In the genomic region with DNA sequence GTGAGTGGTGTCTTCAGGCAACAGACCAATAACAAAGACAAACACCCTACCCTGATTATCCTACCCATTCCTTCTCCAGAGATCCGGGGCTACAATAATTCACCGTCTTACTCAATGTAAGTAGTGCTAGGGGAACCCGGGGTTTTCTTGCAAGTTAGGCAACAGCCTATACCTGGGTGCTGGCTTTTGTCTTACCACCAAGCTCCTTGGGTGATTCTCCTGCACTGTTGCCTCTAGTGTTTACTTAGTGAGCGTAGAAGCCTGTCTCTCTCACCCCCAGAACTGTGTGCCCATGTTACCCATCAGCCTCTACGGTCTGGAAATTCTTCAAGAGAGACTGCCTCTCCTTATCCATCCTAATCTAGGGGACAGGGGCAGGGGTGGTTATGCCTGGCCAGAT, we compare ENCODE assay signal across 7 mouse cellular contexts. TPM values are rescaled to one million over a fixed set of nuclear protein-coding genes. Genes with fewer than 3 reads are reported as not detected.
DNase-seq lines count a peak whose midpoint lies in the region; ATAC-seq and TF ChIP-seq lines count a peak whose summit lies in the region.

No protein-coding gene starts in this region.

- peak overlapping the region; percentile 40 for H3K4me3 ChIP-seq in lung, embryonic 14.5 days (ENCODE audit: low read depth, low read length)
- H3K4me3 ChIP-seq in embryonic facial prominence, embryonic 13.5 days = peak overlapping the region; percentile 45
- peak overlapping the region; percentile 35 for H3K4me3 ChIP-seq in intestine, embryonic 14.5 days (ENCODE audit: low read depth, low read length)
- no peak overlapping the region for H3K4me3 ChIP-seq in neural tube, embryonic 12.5 days

- no peak overlapping the region for H3K27ac ChIP-seq in lung, embryonic 14.5 days (ENCODE audit: low read depth)
- H3K27ac ChIP-seq in embryonic facial prominence, embryonic 13.5 days = 0 out of 2 replicates have a peak overlapping the region, but pooled peaks have one; percentile 33
- peak overlapping the region; percentile 44; the same call in 1 of the 2 replicates for H3K27ac ChIP-seq in intestine, embryonic 14.5 days (ENCODE audit: low read depth)
- H3K27ac ChIP-seq in neural tube, embryonic 12.5 days = no peak overlapping the region

- no peaks in the 10 kb centered on the region for H3K27me3 ChIP-seq in lung, embryonic 14.5 days (ENCODE audit: insufficient read depth, low read length)
- no peaks in the 10 kb centered on the region for H3K27me3 ChIP-seq in embryonic facial prominence, embryonic 13.5 days
- H3K27me3 ChIP-seq in intestine, embryonic 14.5 days (replicated peaks; ENCODE audit: control insufficient read depth, insufficient read depth, low read length) = no peaks in the 10 kb centered on the region
- no peaks in the 10 kb centered on the region for H3K27me3 ChIP-seq in neural tube, embryonic 12.5 days (replicated peaks)

- no peaks in the 10 kb centered on the region for H3K9me3 ChIP-seq in lung, embryonic 14.5 days (ENCODE audit: low read depth, low read length)
- H3K9me3 ChIP-seq in embryonic facial prominence, embryonic 13.5 days = no peaks in the 10 kb centered on the region
- H3K9me3 ChIP-seq in intestine, embryonic 14.5 days (ENCODE audit: control insufficient read depth, low read length) = no peaks in the 10 kb centered on the region
- H3K9me3 ChIP-seq in neural tube, embryonic 12.5 days = no peaks in the 10 kb centered on the region

- DNase-seq in lung, embryonic 14.5 days = peak; percentile 24
- DNase-seq in lung, adult 18-20 months = no peak
- DNase-seq in intestine, embryonic 14.5 days (ENCODE audit: low spot score) = no peak
- DNase-seq in layer of hippocampus, postnatal 25 days (ENCODE audit: extremely low spot score in 1 of 2, low spot score in 1 of 2) = no peak
- DNase-seq in c-Kit-positive CD71-positive TER-119-positive erythroid progenitor cells, embryonic 14.5 days (ENCODE audit: low spot score) = no peak

- peak overlapping the region; percentile 78 for H3K4me2 ChIP-seq in lung, embryonic 14.5 days
- peak overlapping the region; percentile 72 for H3K4me2 ChIP-seq in embryonic facial prominence, embryonic 13.5 days
- peak overlapping the region; percentile 53 for H3K4me2 ChIP-seq in intestine, embryonic 14.5 days (ENCODE audit: low read length)
- peak overlapping the region; percentile 66 for H3K4me2 ChIP-seq in neural tube, embryonic 12.5 days (replicated peaks)

- TF ChIP-seq CTCF in lung, embryonic 14.5 days (IDR thresholded peaks at IDR 0.05; ENCODE audit: low read depth) = no peak

- WGBS in lung, embryonic 14.5 days = 48% methylated on average over 5 of the region's 5 CpGs
- 69% methylated on average over 5 of the region's 5 CpGs for WGBS in embryonic facial prominence, embryonic 13.5 days
- 50% methylated on average over 5 of the region's 5 CpGs for WGBS in intestine, embryonic 14.5 days
- 71% methylated on average over 5 of the region's 5 CpGs for WGBS in neural tube, embryonic 12.5 days

- H3K36me3 ChIP-seq in lung, embryonic 14.5 days (ENCODE audit: insufficient read depth) = peaks cover 8% of the 10 kb centered on the region; the same call in 1 of the 2 replicates
- H3K36me3 ChIP-seq in embryonic facial prominence, embryonic 13.5 days = peaks cover 14% of the 10 kb centered on the region
- peaks cover 11% of the 10 kb centered on the region; the same call in 1 of the 2 replicates for H3K36me3 ChIP-seq in intestine, embryonic 14.5 days (ENCODE audit: control insufficient read depth, insufficient read depth, low read length)
- peaks cover under 1% of the 10 kb centered on the region; the same call in 1 of the 2 replicates for H3K36me3 ChIP-seq in neural tube, embryonic 12.5 days

- H3K4me1 ChIP-seq in lung, embryonic 14.5 days (ENCODE audit: insufficient read depth) = peaks cover 12% of the 10 kb centered on the region
- H3K4me1 ChIP-seq in embryonic facial prominence, embryonic 13.5 days = peaks cover 47% of the 10 kb centered on the region
- peaks cover 39% of the 10 kb centered on the region for H3K4me1 ChIP-seq in intestine, embryonic 14.5 days (replicated peaks; ENCODE audit: control insufficient read depth, insufficient read depth, low read length)
- H3K4me1 ChIP-seq in neural tube, embryonic 12.5 days = peaks cover 18% of the 10 kb centered on the region

- H3K9ac ChIP-seq in lung, embryonic 14.5 days = peak overlapping the region; percentile 57
- H3K9ac ChIP-seq in embryonic facial prominence, embryonic 13.5 days = peak overlapping the region; percentile 75
- H3K9ac ChIP-seq in intestine, embryonic 14.5 days (ENCODE audit: low read length) = peak overlapping the region; percentile 46; the same call in 1 of the 2 replicates
- H3K9ac ChIP-seq in neural tube, embryonic 12.5 days = no peak overlapping the region

- no peak for ATAC-seq in lung, embryonic 14.5 days (ENCODE audit: insufficient read depth)
- ATAC-seq in embryonic facial prominence, embryonic 13.5 days (ENCODE audit: insufficient number of reproducible peaks, insufficient read depth, low FRiP score, low TSS enrichment, low read depth) = no peak
- no peak for ATAC-seq in intestine, embryonic 14.5 days (replicated peaks; ENCODE audit: low FRiP score, low TSS enrichment, low read depth)
- no peak for ATAC-seq in neural tube, embryonic 12.5 days (ENCODE audit: low FRiP score, low read depth)

RNA-seq across cellular contexts. Expression of gene Ccnd3, which starts 0.6 kb away (rescaled TPM):
- polyA plus RNA-seq in lung, embryonic 14.5 days (2014; fragmentation: Nextera tagmentation; extraction: Ambion mirVana) = 289 and 308 TPM in 2 replicates
- polyA plus RNA-seq in embryonic facial prominence, embryonic 13.5 days (2015; fragmentation: Nextera tagmentation; extraction: Ambion mirVana) = 359 and 377 TPM in 2 replicates
- polyA plus RNA-seq in intestine, embryonic 14.5 days (2014; fragmentation: Nextera tagmentation; extraction: Ambion mirVana) = 450 and 457 TPM in 2 replicates
- polyA plus RNA-seq in neural tube, embryonic 12.5 days (2016; fragmentation: Nextera tagmentation; extraction: Ambion mirVana) = 146 and 152 TPM in 2 replicates
- total RNA-seq in layer of hippocampus, postnatal 25 days (2021) = 10 to 100 TPM; 30.2 to 39.9 TPM

RNA-seq across cellular contexts. Expression of gene Taf8, which starts 2.1 kb away (rescaled TPM):
- polyA plus RNA-seq in lung, embryonic 14.5 days (2014; fragmentation: Nextera tagmentation; extraction: Ambion mirVana) = 22.1 and 26.8 TPM in 2 replicates
- 34.1 and 38.1 TPM in 2 replicates for polyA plus RNA-seq in embryonic facial prominence, embryonic 13.5 days (2015; fragmentation: Nextera tagmentation; extraction: Ambion mirVana)
- 21.5 and 25.0 TPM in 2 replicates for polyA plus RNA-seq in intestine, embryonic 14.5 days (2014; fragmentation: Nextera tagmentation; extraction: Ambion mirVana)
- polyA plus RNA-seq in neural tube, embryonic 12.5 days (2016; fragmentation: Nextera tagmentation; extraction: Ambion mirVana) = 28.7 and 30.3 TPM in 2 replicates
- total RNA-seq in layer of hippocampus, postnatal 25 days (2021) = 10 to 100 TPM; 15.9 to 19.1 TPM

Comparison
In these comparisons a context has a peak if more than half of its experiments do, and no peak if none do; other contexts are left out.
1. H3K27ac ChIP-seq: peak in embryonic facial prominence, embryonic 13.5 days (single experiment) and intestine, embryonic 14.5 days (single experiment); none in lung, embryonic 14.5 days (single experiment) and neural tube, embryonic 12.5 days (single experiment).
2. Peak in every context shown above with its lines, with median percentiles within 50 percentile points of each other: H3K4me2 ChIP-seq.